Mouse (Mus musculus): ENCODE results near the gene Rsph9. TPM values are rescaled to one million over a fixed set of nuclear protein-coding genes. Genes with fewer than 3 reads are reported as not detected.
A peak's percentile ranks its signal among the peaks of the same experiment; 100 is the strongest.

Rsph9 gene
- polyA plus RNA-seq, 1 experiment: 10.5 TPM

DNA sequence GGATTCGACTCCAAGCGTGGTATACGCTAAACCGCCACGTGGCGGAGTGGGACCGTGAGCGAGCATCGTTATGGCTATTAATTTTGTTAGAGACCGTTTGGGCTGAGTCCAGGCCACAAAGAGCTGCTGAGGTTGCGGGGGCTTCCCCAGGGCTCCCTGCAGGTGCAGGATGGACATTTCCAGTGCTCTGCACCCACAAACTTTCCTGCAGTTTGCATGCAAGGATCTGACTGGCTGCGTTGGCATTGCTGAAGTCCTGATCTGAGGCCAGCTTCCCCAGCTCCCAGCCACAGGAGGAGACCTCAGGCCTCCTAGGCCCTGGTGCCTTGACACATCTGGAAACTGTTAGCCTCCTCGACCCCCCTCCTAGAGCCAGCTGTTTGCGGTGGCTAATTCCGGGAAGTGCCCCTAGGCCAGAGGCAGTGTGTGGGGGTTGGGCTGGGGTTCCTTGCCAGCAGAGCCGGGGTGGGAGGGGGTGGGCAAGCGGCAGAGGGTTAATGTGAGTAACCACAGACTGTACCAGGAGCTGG, 57.6 kb downstream of the Rsph9 start:
- Histone ChIP-seq H3K27ac (ENCODE audit: insufficient read depth, low read length) (no peak overlapping the region), H3K4me1 (ENCODE audit: control insufficient read depth, insufficient read depth, low read length) (no peaks in the 10 kb centered on the region), H3K27me3 (ENCODE audit: control insufficient read depth, insufficient read depth, low read length) (no peaks in the 10 kb centered on the region), H3K4me3 (replicated peaks; ENCODE audit: insufficient read depth, low read depth, low read length) (no peak overlapping the region)
- 29% methylated on average over 17 of the region's 17 CpGs for WGBS
- no peak for DNase-seq
- TF ChIP-seq CTCF (IDR thresholded peaks at IDR 0.05; ENCODE audit: borderline replicate concordance, insufficient read depth, low read depth, low read length): no peak
- no peak for TF ChIP-seq POLR2A (IDR thresholded peaks at IDR 0.05; ENCODE audit: borderline replicate concordance, insufficient read depth, low read length)

DNA sequence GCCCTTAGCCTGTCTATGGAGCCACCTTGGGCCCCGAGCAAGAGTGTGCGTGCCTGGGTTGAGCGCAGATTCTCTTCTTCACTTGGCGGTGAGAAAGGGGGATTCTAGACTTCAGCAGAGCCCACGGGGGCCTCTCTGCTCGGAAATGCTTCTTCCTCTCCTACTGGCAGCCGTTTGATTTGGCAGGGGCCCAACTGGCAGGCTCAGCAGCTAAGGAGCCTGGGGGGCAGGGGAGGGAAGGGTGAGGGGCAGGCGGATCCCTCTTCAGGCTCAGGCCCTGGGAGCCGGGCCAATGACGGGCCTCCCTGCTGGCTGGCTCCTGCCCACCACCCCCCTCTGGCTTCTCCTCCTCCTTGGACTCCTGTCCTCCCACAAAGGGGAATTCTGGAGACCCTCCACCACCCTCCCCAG, 59.9 kb downstream of the Rsph9 start:
- TF ChIP-seq CTCF (IDR thresholded peaks at IDR 0.05; ENCODE audit: borderline replicate concordance, insufficient read depth, low read depth, low read length) (no peak), POLR2A (IDR thresholded peaks at IDR 0.05; ENCODE audit: borderline replicate concordance, insufficient read depth, low read length) (no peak)
- no peak overlapping the region for H3K4me3 ChIP-seq (replicated peaks; ENCODE audit: insufficient read depth, low read depth, low read length)
- H3K27me3 ChIP-seq (ENCODE audit: control insufficient read depth, insufficient read depth, low read length): no peaks in the 10 kb centered on the region
- peak; percentile 35 to 55 for DNase-seq
- H3K27ac ChIP-seq (ENCODE audit: insufficient read depth, low read length): no peak overlapping the region
- H3K4me1 ChIP-seq (ENCODE audit: control insufficient read depth, insufficient read depth, low read length): no peaks in the 10 kb centered on the region
- 5% methylated on average over 10 of the region's 10 CpGs for WGBS

GRCm38 (mm10) chr17:46083381-46083780, 60.6 kb downstream of the Rsph9 start:
- no peak for DNase-seq
- H3K4me1 ChIP-seq (ENCODE audit: control insufficient read depth, insufficient read depth, low read length): no peaks in the 10 kb centered on the region
- H3K4me3 ChIP-seq (replicated peaks; ENCODE audit: insufficient read depth, low read depth, low read length): no peak overlapping the region
- TF ChIP-seq CTCF (IDR thresholded peaks at IDR 0.05; ENCODE audit: borderline replicate concordance, insufficient read depth, low read depth, low read length) (no peak), POLR2A (IDR thresholded peaks at IDR 0.05; ENCODE audit: borderline replicate concordance, insufficient read depth, low read length) (no peak)
- H3K27me3 ChIP-seq (ENCODE audit: control insufficient read depth, insufficient read depth, low read length): no peaks in the 10 kb centered on the region
- WGBS: 75% methylated on average over 3 of the region's 3 CpGs
- no peak overlapping the region for H3K27ac ChIP-seq (ENCODE audit: insufficient read depth, low read length)

DNA sequence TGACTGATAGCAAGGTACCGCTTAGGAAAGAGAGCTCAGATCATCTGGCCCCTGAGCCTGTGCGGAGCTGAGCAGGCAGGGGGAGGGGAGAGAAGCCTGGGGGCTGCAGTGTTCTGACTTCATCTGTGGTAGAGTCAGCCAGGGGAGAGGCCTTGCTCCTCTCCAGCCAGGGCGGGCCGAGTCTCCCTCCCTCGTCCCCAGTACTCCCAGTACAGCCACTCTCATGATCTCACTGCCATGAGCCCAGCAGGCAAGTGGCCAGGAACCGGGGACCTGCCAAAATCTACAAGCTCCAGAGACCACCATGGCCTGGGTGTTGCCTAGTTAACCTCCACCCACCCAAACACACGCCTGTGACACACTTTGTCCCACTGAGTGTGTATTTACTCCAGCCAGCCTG, 62.4 kb downstream of the Rsph9 start:
- Histone ChIP-seq H3K27me3 (ENCODE audit: control insufficient read depth, insufficient read depth, low read length) (no peaks in the 10 kb centered on the region), H3K27ac (ENCODE audit: insufficient read depth, low read length) (no peak overlapping the region), H3K4me3 (replicated peaks; ENCODE audit: insufficient read depth, low read depth, low read length) (no peak overlapping the region), H3K4me1 (ENCODE audit: control insufficient read depth, insufficient read depth, low read length) (no peaks in the 10 kb centered on the region)
- DNase-seq: no peak
- no peak for TF ChIP-seq CTCF (IDR thresholded peaks at IDR 0.05; ENCODE audit: borderline replicate concordance, insufficient read depth, low read depth, low read length)
- no peak for TF ChIP-seq POLR2A (IDR thresholded peaks at IDR 0.05; ENCODE audit: borderline replicate concordance, insufficient read depth, low read length)
- WGBS: 28% methylated on average over 7 of the region's 7 CpGs

DNA sequence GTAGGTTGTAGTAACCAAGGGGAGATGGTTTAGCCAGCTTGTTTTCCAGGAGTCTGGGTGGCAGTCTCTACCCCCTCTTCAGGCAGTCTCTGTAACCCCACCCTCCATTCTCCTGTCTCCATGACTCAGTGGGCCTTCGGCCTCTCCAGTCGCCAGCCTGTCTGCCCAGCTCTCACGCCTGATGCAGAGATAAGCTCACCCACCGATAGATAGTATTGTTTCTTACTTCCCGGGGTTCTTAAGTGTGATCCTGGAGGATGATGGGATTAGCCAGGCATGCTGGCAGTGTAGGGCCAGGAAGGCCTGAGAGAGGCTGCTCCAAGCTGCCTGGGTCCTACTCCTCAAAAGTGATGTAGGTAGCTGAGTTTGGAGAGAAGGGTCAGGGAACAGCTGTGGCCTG, 63.0 kb downstream of the Rsph9 start:
- no peaks in the 10 kb centered on the region for H3K4me1 ChIP-seq (ENCODE audit: control insufficient read depth, insufficient read depth, low read length)
- WGBS: 68% methylated on average over 5 of the region's 5 CpGs
- TF ChIP-seq POLR2A (IDR thresholded peaks at IDR 0.05; ENCODE audit: borderline replicate concordance, insufficient read depth, low read length): no peak
- H3K27ac ChIP-seq (ENCODE audit: insufficient read depth, low read length): no peak overlapping the region
- no peak for DNase-seq
- no peak overlapping the region for H3K4me3 ChIP-seq (replicated peaks; ENCODE audit: insufficient read depth, low read depth, low read length)
- no peaks in the 10 kb centered on the region for H3K27me3 ChIP-seq (ENCODE audit: control insufficient read depth, insufficient read depth, low read length)

- no peak for DNase-seq
- H3K27me3 ChIP-seq (ENCODE audit: control insufficient read depth, insufficient read depth, low read length): no peaks in the 10 kb centered on the region
- H3K4me1 ChIP-seq (ENCODE audit: control insufficient read depth, insufficient read depth, low read length): no peaks in the 10 kb centered on the region
- H3K4me3 ChIP-seq (replicated peaks; ENCODE audit: insufficient read depth, low read depth, low read length): no peak overlapping the region
- 77% methylated on average over 7 of the region's 7 CpGs for WGBS
- H3K27ac ChIP-seq (ENCODE audit: insufficient read depth, low read length): no peak overlapping the region
- no peak for TF ChIP-seq CTCF (IDR thresholded peaks at IDR 0.05; ENCODE audit: borderline replicate concordance, insufficient read depth, low read depth, low read length)
Measured at GRCm38 (mm10) chr17:46080388-46080787, 63.6 kb downstream of the Rsph9 start.

GRCm38 (mm10) chr17:46079037-46079436, 65.0 kb downstream of the Rsph9 start:
- no peaks in the 10 kb centered on the region for H3K4me1 ChIP-seq (ENCODE audit: control insufficient read depth, insufficient read depth, low read length)
- TF ChIP-seq POLR2A (IDR thresholded peaks at IDR 0.05; ENCODE audit: borderline replicate concordance, insufficient read depth, low read length) (no peak), CTCF (IDR thresholded peaks at IDR 0.05; ENCODE audit: borderline replicate concordance, insufficient read depth, low read depth, low read length) (no peak)
- no peaks in the 10 kb centered on the region for H3K27me3 ChIP-seq (ENCODE audit: control insufficient read depth, insufficient read depth, low read length)
- WGBS: 73% methylated on average over 2 of the region's 2 CpGs
- no peak overlapping the region for H3K4me3 ChIP-seq (replicated peaks; ENCODE audit: insufficient read depth, low read depth, low read length)
- no peak for DNase-seq
- no peak overlapping the region for H3K27ac ChIP-seq (ENCODE audit: insufficient read depth, low read length)

DNA sequence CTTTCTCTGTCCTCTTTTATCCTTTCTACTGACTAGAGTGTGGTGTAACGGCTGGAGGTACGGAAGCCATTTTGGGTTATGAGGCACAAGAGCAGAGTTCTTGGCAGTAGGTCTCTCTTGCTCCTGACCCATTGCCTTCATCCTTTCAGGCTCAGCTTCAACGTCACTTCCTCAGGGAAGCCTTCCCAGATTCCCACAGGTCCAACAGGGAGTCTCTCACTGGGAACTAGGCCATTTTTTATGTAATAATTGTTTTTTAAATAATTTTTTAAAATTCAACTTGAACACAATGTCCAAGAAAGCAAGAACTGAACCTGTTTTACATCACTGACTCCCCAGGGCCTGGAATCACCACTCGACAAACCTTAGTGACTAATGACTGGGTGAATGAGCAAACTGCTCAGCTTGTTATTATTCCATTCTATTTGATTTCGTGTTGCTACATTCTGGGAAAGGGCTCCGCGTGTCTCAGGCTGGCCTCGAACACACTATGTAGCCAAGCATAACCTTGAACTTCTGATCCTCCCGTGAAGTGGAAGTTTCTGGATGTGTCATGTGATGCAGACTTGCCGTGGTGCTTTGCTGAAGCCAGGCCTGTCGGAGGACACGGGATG, 66.0 kb downstream of the Rsph9 start:
- Histone ChIP-seq H3K4me3 (replicated peaks; ENCODE audit: insufficient read depth, low read depth, low read length) (no peak overlapping the region), H3K27ac (ENCODE audit: insufficient read depth, low read length) (no peak overlapping the region), H3K27me3 (ENCODE audit: control insufficient read depth, insufficient read depth, low read length) (no peaks in the 10 kb centered on the region), H3K4me1 (ENCODE audit: control insufficient read depth, insufficient read depth, low read length) (no peaks in the 10 kb centered on the region)
- no peak for DNase-seq
- 90% methylated on average over 12 of the region's 12 CpGs for WGBS
- no peak for TF ChIP-seq CTCF (IDR thresholded peaks at IDR 0.05; ENCODE audit: borderline replicate concordance, insufficient read depth, low read depth, low read length)
- no peak for TF ChIP-seq POLR2A (IDR thresholded peaks at IDR 0.05; ENCODE audit: borderline replicate concordance, insufficient read depth, low read length)

Data from cerebellum, adult 2 months (tissue).